Mouse (Mus musculus): ENCODE data around the gene Alpk3. TPM values are rescaled to one million over a fixed set of nuclear protein-coding genes. Genes with fewer than 3 reads are reported as not detected.

Gene Alpk3
- polyA plus RNA-seq, 1 experiment, result not detected

GRCm38 (mm10) chr7:81111729-81112128 is 54.3 kb downstream of the Alpk3 start:
- 90% methylated on average over 2 of the region's 2 CpGs for WGBS
- H3K4me1 ChIP-seq (ENCODE audit: control insufficient read depth, insufficient read depth, low read length), result 0 out of 2 replicates have a peak, but pooled peaks cover 3% of the 10 kb centered on the region
- TF ChIP-seq CTCF (IDR thresholded peaks at IDR 0.05; ENCODE audit: insufficient read depth, low read depth, low read length), result no peak
- no peak for TF ChIP-seq POLR2A (IDR thresholded peaks at IDR 0.05; ENCODE audit: insufficient read depth, low read depth, low read length)
- no peak overlapping the region for H3K4me3 ChIP-seq (ENCODE audit: insufficient read depth, low read depth, low read length)
- H3K27ac ChIP-seq (ENCODE audit: insufficient read depth, low read depth, low read length), result no peak overlapping the region

- H3K27ac ChIP-seq (ENCODE audit: insufficient read depth, low read depth, low read length), result no peak overlapping the region
- WGBS, result 63% methylated on average over 6 of the region's 6 CpGs
These were observed 55.4 kb downstream of the Alpk3 start for GRCm38 (mm10) chr7:81112686-81113360.

GRCm38 (mm10) chr7:81114555-81114954 is 57.2 kb downstream of the Alpk3 start, which contains the start of gene Slc28a1:
Gene Slc28a1 (plus strand): TSS chr7:81114799.
- Histone ChIP-seq H3K27ac (ENCODE audit: insufficient read depth, low read depth, low read length) (no peak within 1 kb of the TSS), H3K4me1 (ENCODE audit: control insufficient read depth, insufficient read depth, low read length) (0 out of 2 replicates have a peak, but pooled peaks cover 3% of the 10 kb centered on the region), H3K4me3 (ENCODE audit: insufficient read depth, low read depth, low read length) (no peak within 1 kb of the TSS)
- TF ChIP-seq POLR2A (IDR thresholded peaks at IDR 0.05; ENCODE audit: insufficient read depth, low read depth, low read length) (no peak), CTCF (IDR thresholded peaks at IDR 0.05; ENCODE audit: insufficient read depth, low read depth, low read length) (no peak)
- 81% methylated on average over 6 of the region's 6 CpGs for WGBS

More at GRCm38 (mm10) chr7:81112686-81113360, 55.4 kb downstream of the Alpk3 start:
- H3K4me3 ChIP-seq (ENCODE audit: insufficient read depth, low read depth, low read length), result no peak overlapping the region
- H3K4me1 ChIP-seq (ENCODE audit: control insufficient read depth, insufficient read depth, low read length), result 0 out of 2 replicates have a peak, but pooled peaks cover 3% of the 10 kb centered on the region
- TF ChIP-seq CTCF (IDR thresholded peaks at IDR 0.05; ENCODE audit: insufficient read depth, low read depth, low read length) (no peak), POLR2A (IDR thresholded peaks at IDR 0.05; ENCODE audit: insufficient read depth, low read depth, low read length) (no peak)

- H3K27ac ChIP-seq (ENCODE audit: insufficient read depth, low read depth, low read length), result no peak overlapping the region
- H3K4me1 ChIP-seq (ENCODE audit: control insufficient read depth, insufficient read depth, low read length), result peaks cover 3% of the 10 kb centered on the region; the same call in 1 of the 2 replicates
- WGBS, result 70% methylated on average over 3 of the region's 3 CpGs
- no peak for TF ChIP-seq CTCF (IDR thresholded peaks at IDR 0.05; ENCODE audit: insufficient read depth, low read depth, low read length)
- no peak for TF ChIP-seq POLR2A (IDR thresholded peaks at IDR 0.05; ENCODE audit: insufficient read depth, low read depth, low read length)
- no peak overlapping the region for H3K4me3 ChIP-seq (ENCODE audit: insufficient read depth, low read depth, low read length)
These were observed 63.7 kb downstream of the Alpk3 start for GRCm38 (mm10) chr7:81121099-81121498.

- Histone ChIP-seq H3K27ac (ENCODE audit: insufficient read depth, low read depth, low read length) (no peak overlapping the region), H3K4me3 (ENCODE audit: insufficient read depth, low read depth, low read length) (no peak overlapping the region), H3K4me1 (ENCODE audit: control insufficient read depth, insufficient read depth, low read length) (peaks cover 3% of the 10 kb centered on the region; the same call in 1 of the 2 replicates)
- 69% methylated on average over 2 of the region's 2 CpGs for WGBS
- no peak for TF ChIP-seq POLR2A (IDR thresholded peaks at IDR 0.05; ENCODE audit: insufficient read depth, low read depth, low read length)
- no peak for TF ChIP-seq CTCF (IDR thresholded peaks at IDR 0.05; ENCODE audit: insufficient read depth, low read depth, low read length)
These were observed 65.4 kb downstream of the Alpk3 start for GRCm38 (mm10) chr7:81122808-81123207.

- H3K4me3 ChIP-seq (ENCODE audit: insufficient read depth, low read depth, low read length), result no peak overlapping the region
- TF ChIP-seq CTCF (IDR thresholded peaks at IDR 0.05; ENCODE audit: insufficient read depth, low read depth, low read length) (no peak), POLR2A (IDR thresholded peaks at IDR 0.05; ENCODE audit: insufficient read depth, low read depth, low read length) (no peak)
- 97% methylated on average over 5 of the region's 5 CpGs for WGBS
These were observed 66.2 kb downstream of the Alpk3 start for GRCm38 (mm10) chr7:81123553-81123952.

GRCm38 (mm10) chr7:81124773-81125172 is 67.4 kb downstream of the Alpk3 start:
- Histone ChIP-seq H3K27ac (ENCODE audit: insufficient read depth, low read depth, low read length) (no peak overlapping the region), H3K4me1 (ENCODE audit: control insufficient read depth, insufficient read depth, low read length) (peaks cover 3% of the 10 kb centered on the region; the same call in 1 of the 2 replicates), H3K4me3 (ENCODE audit: insufficient read depth, low read depth, low read length) (no peak overlapping the region)
- WGBS, result 86% methylated on average over 8 of the region's 8 CpGs
- no peak for TF ChIP-seq POLR2A (IDR thresholded peaks at IDR 0.05; ENCODE audit: insufficient read depth, low read depth, low read length)
- no peak for TF ChIP-seq CTCF (IDR thresholded peaks at IDR 0.05; ENCODE audit: insufficient read depth, low read depth, low read length)

More at GRCm38 (mm10) chr7:81123553-81123952, 66.2 kb downstream of the Alpk3 start:
- peaks cover 3% of the 10 kb centered on the region; the same call in 1 of the 2 replicates for H3K4me1 ChIP-seq (ENCODE audit: control insufficient read depth, insufficient read depth, low read length)
- H3K27ac ChIP-seq (ENCODE audit: insufficient read depth, low read depth, low read length), result no peak overlapping the region

GRCm38 (mm10) chr7:81125215-81126175 is 68.1 kb downstream of the Alpk3 start:
- no peak for TF ChIP-seq POLR2A (IDR thresholded peaks at IDR 0.05; ENCODE audit: insufficient read depth, low read depth, low read length)
- no peak for TF ChIP-seq CTCF (IDR thresholded peaks at IDR 0.05; ENCODE audit: insufficient read depth, low read depth, low read length)
- H3K4me3 ChIP-seq (ENCODE audit: insufficient read depth, low read depth, low read length), result no peak overlapping the region
- WGBS, result 83% methylated on average over 10 of the region's 10 CpGs
- H3K4me1 ChIP-seq (ENCODE audit: control insufficient read depth, insufficient read depth, low read length), result peaks cover 3% of the 10 kb centered on the region; the same call in 1 of the 2 replicates
- no peak overlapping the region for H3K27ac ChIP-seq (ENCODE audit: insufficient read depth, low read depth, low read length)
